Mouse (Mus musculus) midbrain, postnatal 0 days (tissue): ENCODE data around the gene Agtr1a. TPM values are rescaled to one million over a fixed set of nuclear protein-coding genes. Genes with fewer than 3 reads are reported as not detected.

Source experiments
- ATAC-seq: fragments of 200-750 bp; cut with Nextera tagmentation; 2 replicates; pipeline ENCODE4 v1.8.0; 2017; ENCODE audit warnings: moderate number of reproducible peaks, mild to moderate bottlenecking, moderate TSS enrichment, moderate library complexity; ENCODE audit not compliant: low FRiP score
- DNase-seq: peaks from one replicate; pipeline ENCODE4 v3.0.0-alpha.2; 2015; ENCODE audit warnings: low spot score
- H3K27ac ChIP-seq: fragments of 300-500 bp; sonication (generic); 2 replicates; pipeline ENCODE4 v1.5.1; 2014; ENCODE audit warnings: low read depth, mild to moderate bottlenecking, low read length, mixed read lengths
- H3K27me3 ChIP-seq: fragments of 300-500 bp; sonication (generic); 2 replicates; pipeline ENCODE4 v1.6.1; 2014; ENCODE audit warnings: low read length, control low read depth, mixed read lengths; ENCODE audit not compliant: insufficient read depth
- H3K36me3 ChIP-seq: fragments of 300-500 bp; sonication (generic); 2 replicates; pipeline ENCODE4 v1.6.1; 2014; ENCODE audit warnings: low read length, control low read depth, mixed read lengths; ENCODE audit not compliant: insufficient read depth
- H3K4me1 ChIP-seq: fragments of 300-500 bp; sonication (generic); 2 replicates; pipeline ENCODE4 v1.6.1; 2014; ENCODE audit warnings: mild to moderate bottlenecking, control low read depth, antibody characterized with exemption, low read length, mixed read lengths; ENCODE audit not compliant: insufficient read depth
- H3K4me2 ChIP-seq: fragments of 300-500 bp; sonication (generic); 2 replicates; pipeline ENCODE4 v1.6.1; 2014; ENCODE audit warnings: low read depth, mild to moderate bottlenecking, low read length, mixed read lengths; ENCODE audit not compliant: poor library complexity, severe bottlenecking
- H3K4me3 ChIP-seq: fragments of 300-500 bp; sonication (generic); 2 replicates; pipeline ENCODE4 v1.5.1; 2014; ENCODE audit warnings: low read depth, mild to moderate bottlenecking, low read length, moderate library complexity
- H3K9ac ChIP-seq: fragments of 300-500 bp; sonication (generic); replicated peaks from 2 replicates; pipeline ENCODE4 v1.6.1; 2014; ENCODE audit warnings: mild to moderate bottlenecking, low read length, moderate library complexity, mixed read lengths; ENCODE audit not compliant: poor library complexity, severe bottlenecking
- H3K9me3 ChIP-seq: fragments of 300-500 bp; sonication (generic); 2 replicates; pipeline ENCODE4 v1.6.1; 2016; ENCODE audit warnings: low read length, control low read depth
- CTCF ChIP-seq: IDR thresholded peaks from 2 replicates; pipeline ENCODE4 v1.5.1; 2016; ENCODE audit warnings: antibody characterized with exemption, mild to moderate bottlenecking
- WGBS: fragments of 180-500 bp; shearing (Covaris S2); extraction: QIAGEN DNeasy Blood & Tissue Kit; methylation state at CpG from one replicate; pipeline ENCODE4 v1.1.7; 2014; 5-methylcytosine and 5-hydroxymethylcytosine counted together
- polyA plus RNA-seq: library from polyadenylated mRNA; unstranded; fragments of >200 nt; fragmentation: Nextera tagmentation; extraction: Ambion mirVana; gene quantifications from 2 replicates; pipeline ENCODE4 v1.2.1, GENCODE M21; 2015
- total RNA-seq: library from RNA; depleted of rRNA; stranded (reverse); fragments of >200 nt; gene quantifications from 2 replicates; pipeline ENCODE4 v1.2.3, GENCODE M21; 2014; rRNA removed

Gene Agtr1a
- total RNA-seq (0.14 and 0.55 TPM in 2 replicates), polyA plus RNA-seq (0.48 and 0.70 TPM in 2 replicates)

DNA sequence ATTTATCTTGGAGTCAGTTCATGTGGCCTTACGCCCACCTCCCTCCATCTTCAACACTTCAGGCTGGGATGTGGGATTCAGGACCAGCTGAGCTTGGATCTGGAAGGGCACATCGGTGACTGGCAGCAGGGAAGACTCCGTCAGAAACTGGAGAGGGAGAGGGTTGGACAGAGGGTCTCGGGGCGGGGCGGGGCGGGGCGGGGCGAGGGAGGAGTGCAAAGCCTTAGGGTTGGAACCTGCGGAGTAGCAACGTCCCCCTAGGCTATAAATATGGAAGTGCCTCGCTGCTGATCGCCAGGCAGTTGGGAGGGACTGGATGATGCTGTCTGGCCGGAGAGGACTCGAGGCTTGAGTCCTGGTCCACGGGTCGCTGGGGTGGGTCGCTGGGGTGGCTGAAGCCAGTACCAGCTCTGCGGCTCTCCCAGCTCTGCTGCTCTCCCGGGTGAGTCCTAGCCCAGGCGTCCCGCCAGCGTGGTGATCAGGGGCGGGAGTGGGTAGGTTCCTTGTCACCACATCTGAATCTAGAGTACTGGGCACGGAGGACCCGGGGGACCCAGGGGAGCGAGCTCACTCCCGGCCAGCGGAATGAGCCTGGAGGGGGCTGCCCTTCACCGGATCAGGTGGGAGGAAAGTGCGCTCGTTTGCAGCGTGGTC lies at the start of gene Agtr1a:
Agtr1a (plus strand) TSS at position 294 of the 654 bp plus-strand sequence.
- 2% methylated on average over 33 of the region's 33 CpGs for WGBS
- TF ChIP-seq CTCF = no peak
- peak within 1 kb of the TSS; percentile 99 for H3K4me2 ChIP-seq
- H3K9me3 ChIP-seq = no peaks in the 10 kb centered on the region
- H3K36me3 ChIP-seq = no peaks in the 10 kb centered on the region
- ATAC-seq (peak; percentile 71), DNase-seq (peak; percentile 31)
- H3K27me3 ChIP-seq = 0 out of 2 replicates have a peak, but pooled peaks cover 3% of the 10 kb centered on the region
- H3K9ac ChIP-seq = peak within 1 kb of the TSS; percentile 48
- H3K4me1 ChIP-seq = no peaks in the 10 kb centered on the region; the same call in 1 of the 2 replicates
- H3K4me3 ChIP-seq = peak within 1 kb of the TSS; percentile 51
- H3K27ac ChIP-seq = no peak within 1 kb of the TSS

GRCm38 (mm10) chr13:30310221-30310620 lies 26.0 kb upstream of the Agtr1a start:
- 72% methylated on average over 4 of the region's 4 CpGs for WGBS
- TF ChIP-seq CTCF = no peak
- no peak for ATAC-seq

DNA sequence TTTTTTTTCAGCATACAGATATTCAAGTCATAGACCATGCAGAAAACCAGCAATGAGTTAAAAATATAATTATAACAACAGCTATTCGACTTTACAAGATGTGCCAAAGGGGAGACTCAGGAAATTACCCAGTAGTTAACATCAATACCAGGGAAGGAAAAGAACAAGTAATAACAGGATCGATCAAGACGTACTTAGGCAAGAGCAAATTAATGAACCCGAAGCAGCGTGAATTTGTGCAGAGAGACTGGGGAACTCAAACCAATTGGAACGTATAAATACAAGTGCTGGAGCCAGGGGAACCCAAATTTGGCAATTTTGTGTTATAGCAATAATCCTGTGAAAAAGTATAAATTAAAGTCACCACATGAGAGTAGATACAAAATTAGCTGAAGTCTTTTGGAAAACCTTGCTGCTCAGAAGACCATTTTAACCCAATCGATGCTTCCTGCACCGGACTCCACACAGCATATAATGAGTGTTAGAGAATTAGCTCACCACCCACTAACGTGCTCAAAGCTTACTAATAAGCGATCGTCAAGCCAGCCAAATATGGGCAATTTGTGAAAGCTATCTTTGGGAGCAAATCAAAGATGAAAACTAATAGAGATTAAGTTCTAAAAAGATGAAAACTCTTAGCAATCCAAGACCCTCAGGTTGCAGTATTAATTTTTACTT lies 11.4 kb upstream of the Agtr1a start:
- ATAC-seq = no peak

More at GRCm38 (mm10) chr13:30310221-30310620, 26.0 kb upstream of the Agtr1a start:
- Histone ChIP-seq H3K4me3 (no peak overlapping the region), H3K36me3 (no peaks in the 10 kb centered on the region), H3K4me1 (no peaks in the 10 kb centered on the region), H3K9ac (no peak overlapping the region), H3K4me2 (no peak overlapping the region), H3K27ac (no peak overlapping the region), H3K9me3 (no peaks in the 10 kb centered on the region), H3K27me3 (no peaks in the 10 kb centered on the region)
- DNase-seq = no peak

GRCm38 (mm10) chr13:30331061-30331460 lies 5.2 kb upstream of the Agtr1a start:
- no peak overlapping the region for H3K4me3 ChIP-seq
- no peak overlapping the region for H3K27ac ChIP-seq
- H3K4me1 ChIP-seq = no peaks in the 10 kb centered on the region
- no peaks in the 10 kb centered on the region for H3K9me3 ChIP-seq
- H3K27me3 ChIP-seq = no peaks in the 10 kb centered on the region
- WGBS = 80% methylated on average over 5 of the region's 5 CpGs
- H3K9ac ChIP-seq = no peak overlapping the region
- no peak for TF ChIP-seq CTCF
- no peak for DNase-seq
- ATAC-seq = no peak
- no peaks in the 10 kb centered on the region for H3K36me3 ChIP-seq
- no peak overlapping the region for H3K4me2 ChIP-seq

More for the DNA sequence above, 11.4 kb upstream of the Agtr1a start:
- no peak for TF ChIP-seq CTCF
- H3K4me1 ChIP-seq = no peaks in the 10 kb centered on the region
- no peak overlapping the region for H3K4me2 ChIP-seq
- H3K36me3 ChIP-seq = no peaks in the 10 kb centered on the region
- no peak overlapping the region for H3K4me3 ChIP-seq
- peak; percentile 8 for DNase-seq
- no peaks in the 10 kb centered on the region for H3K9me3 ChIP-seq
- no peak overlapping the region for H3K9ac ChIP-seq
- no peaks in the 10 kb centered on the region for H3K27me3 ChIP-seq
- no peak overlapping the region for H3K27ac ChIP-seq
- 76% methylated on average over 11 of the region's 11 CpGs for WGBS

DNA sequence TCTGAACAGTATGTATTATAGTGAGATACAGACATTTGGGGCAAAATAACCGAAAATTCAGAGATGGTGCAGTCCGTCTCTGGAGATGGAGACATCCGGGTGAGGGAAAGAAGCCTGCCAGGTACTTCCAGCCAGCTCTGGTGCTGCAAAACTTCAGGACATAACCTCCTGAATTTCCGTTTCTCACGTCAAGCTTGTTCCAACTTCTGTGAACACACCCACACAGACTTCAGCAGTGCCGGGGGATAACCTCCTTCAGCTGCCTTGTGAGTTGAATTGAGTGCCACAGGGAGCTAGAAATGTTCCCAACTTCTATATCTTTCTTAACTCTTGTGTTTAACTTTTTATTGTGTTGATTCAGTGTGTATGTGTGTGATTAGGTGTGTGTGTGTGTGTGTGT lies 4.4 kb upstream of the Agtr1a start:
- 0 out of 2 replicates have a peak, but pooled peaks cover under 1% of the 10 kb centered on the region for H3K27me3 ChIP-seq
- H3K4me2 ChIP-seq = no peak overlapping the region
- no peak for DNase-seq
- no peak overlapping the region for H3K9ac ChIP-seq
- 85% methylated on average over 6 of the region's 6 CpGs for WGBS
- no peaks in the 10 kb centered on the region for H3K36me3 ChIP-seq
- H3K27ac ChIP-seq = no peak overlapping the region
- ATAC-seq = no peak
- H3K4me3 ChIP-seq = no peak overlapping the region
- TF ChIP-seq CTCF = no peak
- no peaks in the 10 kb centered on the region for H3K9me3 ChIP-seq
- no peaks in the 10 kb centered on the region; the same call in 1 of the 2 replicates for H3K4me1 ChIP-seq

GRCm38 (mm10) chr13:30332581-30332980 lies 3.7 kb upstream of the Agtr1a start:
- ATAC-seq (no peak), DNase-seq (no peak)
- H3K27ac ChIP-seq = no peak overlapping the region
- 0 out of 2 replicates have a peak, but pooled peaks cover 3% of the 10 kb centered on the region for H3K27me3 ChIP-seq
- H3K36me3 ChIP-seq = no peaks in the 10 kb centered on the region
- H3K9ac ChIP-seq = no peak overlapping the region
- no peaks in the 10 kb centered on the region; the same call in 1 of the 2 replicates for H3K4me1 ChIP-seq
- WGBS = 87% methylated on average over 5 of the region's 5 CpGs
- no peak overlapping the region for H3K4me3 ChIP-seq
- no peak overlapping the region for H3K4me2 ChIP-seq
- no peak for TF ChIP-seq CTCF
- no peaks in the 10 kb centered on the region for H3K9me3 ChIP-seq
